Mouse (Mus musculus) lung, embryonic 15.5 days (tissue): ENCODE measurements at regions not wholly inside any gene's neighbourhood (a gene's known extent, or its start where the extent isn't known, plus 50 kb on each side); places are given as distances from the start of the nearest gene placed in this dataset.

Experiments used
- ATAC-seq: fragments of 200-750 bp; cut with Nextera tagmentation; 2 replicates; pipeline ENCODE4 v1.8.0; 2017; ENCODE audit warnings: moderate number of reproducible peaks, borderline replicate concordance; ENCODE audit not compliant: low FRiP score, low TSS enrichment; ENCODE audit errors: extremely low read depth
- H3K27ac ChIP-seq: fragments of 300-500 bp; sonication (generic); 2 replicates; pipeline ENCODE4 v1.5.1; 2015; ENCODE audit warnings: moderate library complexity, mild to moderate bottlenecking, inconsistent platforms
- H3K27me3 ChIP-seq: fragments of 300-500 bp; sonication (generic); 2 replicates; pipeline ENCODE4 v1.6.1; 2015; ENCODE audit warnings: inconsistent platforms
- H3K36me3 ChIP-seq: fragments of 300-500 bp; sonication (generic); 2 replicates; pipeline ENCODE4 v1.6.1; 2015; ENCODE audit warnings: inconsistent platforms
- H3K4me1 ChIP-seq: fragments of 300-500 bp; sonication (generic); 2 replicates; pipeline ENCODE4 v1.6.1; 2015; ENCODE audit warnings: inconsistent platforms
- H3K4me2 ChIP-seq: fragments of 300-500 bp; sonication (generic); 2 replicates; pipeline ENCODE4 v1.6.1; 2015; ENCODE audit warnings: inconsistent platforms, mild to moderate bottlenecking, moderate library complexity
- H3K4me3 ChIP-seq: fragments of 300-500 bp; sonication (generic); 2 replicates; pipeline ENCODE4 v1.5.1; 2015; ENCODE audit warnings: mild to moderate bottlenecking, inconsistent platforms
- H3K9ac ChIP-seq: fragments of 300-500 bp; sonication (generic); 2 replicates; pipeline ENCODE4 v1.6.1; 2015; ENCODE audit warnings: inconsistent platforms
- H3K9me3 ChIP-seq: fragments of 300-500 bp; sonication (generic); 2 replicates; pipeline ENCODE4 v1.6.1; 2016; ENCODE audit warnings: inconsistent platforms
- WGBS: fragments of 180-500 bp; shearing (Covaris S2); methylation state at CpG from one replicate; pipeline ENCODE4 v1.1.7; 2015; 5-methylcytosine and 5-hydroxymethylcytosine counted together

DNA sequence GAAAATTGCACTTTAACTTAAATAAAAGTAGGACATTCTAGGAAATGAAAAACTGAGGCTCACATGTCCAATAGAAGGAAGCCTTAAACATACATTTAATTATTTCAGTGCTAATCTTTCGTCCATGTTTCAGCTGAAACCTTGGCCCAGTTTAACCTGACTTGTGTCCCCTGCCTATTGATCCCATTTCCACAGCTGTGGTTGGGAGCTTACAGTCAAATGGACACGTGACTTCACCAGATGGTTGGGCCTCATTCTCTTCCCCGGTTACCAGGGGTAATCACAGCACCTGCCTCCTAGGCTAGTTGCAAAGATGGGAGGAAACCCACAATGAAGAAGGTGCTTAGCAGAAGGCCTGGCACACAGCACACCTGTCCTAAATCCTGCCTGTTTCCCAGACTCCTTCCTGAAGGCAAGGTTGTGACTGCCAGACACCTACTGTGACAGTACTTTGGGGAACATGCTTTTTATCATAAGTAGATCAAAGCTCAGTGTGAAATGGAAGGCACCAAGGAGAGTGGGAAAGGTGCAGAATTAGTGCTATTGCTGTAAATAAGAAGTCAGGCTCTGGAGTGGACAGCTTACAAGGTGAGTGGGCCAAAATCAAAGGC, 52.4 kb upstream of the Gadd45a start:
- H3K9ac ChIP-seq: no peak overlapping the region
- no peaks in the 10 kb centered on the region for H3K27me3 ChIP-seq
- no peak overlapping the region for H3K4me2 ChIP-seq
- H3K9me3 ChIP-seq: no peaks in the 10 kb centered on the region
- WGBS: 84% methylated on average over 3 of the region's 3 CpGs
- H3K27ac ChIP-seq: no peak overlapping the region
- no peak for ATAC-seq
- no peak overlapping the region for H3K4me3 ChIP-seq
- no peaks in the 10 kb centered on the region for H3K36me3 ChIP-seq
- H3K4me1 ChIP-seq: no peaks in the 10 kb centered on the region

DNA sequence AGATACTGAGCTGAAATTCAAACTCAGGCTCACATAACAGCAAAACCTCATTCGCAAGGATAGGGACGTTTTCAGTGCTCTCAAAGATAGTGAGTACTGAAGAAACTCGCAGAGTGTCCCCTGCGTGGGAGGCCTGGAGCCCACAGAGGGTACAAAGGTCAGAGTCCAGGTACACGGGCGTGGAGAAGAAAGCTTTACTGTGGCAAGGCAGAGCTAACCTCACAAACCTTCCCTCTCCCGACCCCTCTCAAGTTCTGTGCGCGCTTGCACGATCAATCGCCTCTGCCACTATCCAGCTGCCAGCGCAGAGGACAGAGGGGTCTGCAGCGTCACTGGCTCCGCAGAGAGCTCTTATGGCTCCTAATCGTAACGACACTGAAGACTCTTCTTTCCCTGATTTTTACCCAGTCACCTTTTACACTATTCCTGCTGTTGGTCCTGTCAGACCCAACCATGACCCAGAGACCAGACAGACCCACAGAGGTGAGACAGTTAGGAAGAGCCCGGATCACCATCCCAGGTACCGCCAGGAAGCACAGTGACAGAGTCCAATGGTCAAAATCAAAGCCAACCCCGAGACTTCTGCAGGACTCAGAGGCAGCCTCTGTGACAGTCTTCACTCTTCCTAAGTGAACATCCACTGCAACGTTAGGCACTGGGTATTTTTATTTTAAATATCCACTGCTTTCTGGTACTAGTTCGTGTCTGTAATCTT, 51.6 kb upstream of the Gadd45a start:
- H3K27ac ChIP-seq: no peak overlapping the region
- H3K27me3 ChIP-seq: no peaks in the 10 kb centered on the region
- no peaks in the 10 kb centered on the region for H3K9me3 ChIP-seq
- no peak overlapping the region for H3K4me2 ChIP-seq
- WGBS: 62% methylated on average over 21 of the region's 21 CpGs
- H3K36me3 ChIP-seq: no peaks in the 10 kb centered on the region
- no peaks in the 10 kb centered on the region for H3K4me1 ChIP-seq
- ATAC-seq: no peak
- H3K9ac ChIP-seq: no peak overlapping the region
- no peak overlapping the region for H3K4me3 ChIP-seq

DNA sequence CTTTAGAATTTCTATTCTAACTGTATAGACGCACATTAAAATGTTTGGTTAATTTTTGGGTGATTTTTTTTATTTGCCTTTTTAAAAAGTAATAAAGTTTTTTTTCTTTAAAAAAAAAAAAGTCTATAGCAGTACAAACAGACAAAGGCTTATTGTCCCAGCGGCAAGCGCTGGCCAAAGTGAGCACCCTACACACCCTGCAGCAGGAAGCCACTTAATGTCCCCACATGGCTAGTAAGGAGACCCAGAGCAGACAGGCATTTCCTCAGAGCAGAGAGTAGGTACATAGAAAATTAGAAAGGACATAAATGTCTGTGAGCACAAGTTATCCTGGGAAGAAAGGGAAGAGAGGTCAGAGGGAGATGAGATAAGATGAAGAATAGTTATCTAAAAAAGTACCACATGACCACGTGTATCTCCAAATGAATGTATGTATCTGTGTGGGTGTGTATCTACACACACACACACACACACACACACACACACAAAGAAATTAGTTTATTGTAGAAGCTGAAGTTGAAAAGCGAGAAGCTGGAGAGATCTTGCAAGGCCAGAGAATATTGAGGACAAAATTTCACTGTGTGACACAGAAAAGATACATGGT, 50.7 kb upstream of the Gadd45a start:
- Histone ChIP-seq H3K9me3 (no peaks in the 10 kb centered on the region), H3K9ac (no peak overlapping the region), H3K27me3 (no peaks in the 10 kb centered on the region), H3K4me1 (no peaks in the 10 kb centered on the region), H3K4me3 (no peak overlapping the region), H3K27ac (no peak overlapping the region), H3K36me3 (no peaks in the 10 kb centered on the region), H3K4me2 (no peak overlapping the region)
- WGBS: 62% methylated on average over 5 of the region's 5 CpGs
- no peak for ATAC-seq

DNA sequence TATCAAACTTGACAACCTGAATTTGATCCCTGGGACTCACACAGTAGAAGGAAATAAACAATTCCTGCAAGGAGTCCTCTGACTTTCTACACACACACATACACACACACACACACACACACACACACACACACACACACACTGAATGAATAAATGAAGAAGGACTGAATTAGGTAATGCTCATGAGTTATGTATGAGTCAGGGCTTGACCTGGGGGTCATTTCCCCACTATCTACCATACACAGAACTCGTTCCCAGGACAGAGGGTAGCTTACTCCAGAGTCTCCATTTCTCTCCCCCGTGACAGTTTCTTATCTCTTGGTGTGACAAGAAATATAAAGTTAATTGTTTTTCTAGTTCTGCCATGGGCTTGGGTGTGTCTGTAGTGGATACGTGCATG, 50.1 kb upstream of the Gadd45a start:
- 26% methylated on average over 3 of the region's 3 CpGs for WGBS
- no peak overlapping the region for H3K9ac ChIP-seq
- no peak overlapping the region for H3K27ac ChIP-seq
- H3K4me2 ChIP-seq: no peak overlapping the region
- H3K4me1 ChIP-seq: no peaks in the 10 kb centered on the region
- no peak overlapping the region for H3K4me3 ChIP-seq
- H3K36me3 ChIP-seq: no peaks in the 10 kb centered on the region
- H3K27me3 ChIP-seq: no peaks in the 10 kb centered on the region
- ATAC-seq: no peak
- no peaks in the 10 kb centered on the region for H3K9me3 ChIP-seq
